Mouse (Mus musculus) thymus, adult 2 months (tissue): ENCODE results near the gene Dock1.

ENCODE experiments used
- CTCF ChIP-seq: fragments of 200-500 bp; IDR thresholded peaks from 2 replicates; pipeline ENCODE4 v1.5.1; 2012; ENCODE audit warnings: mild to moderate bottlenecking, control low read depth, low read length, moderate library complexity, borderline replicate concordance; ENCODE audit not compliant: control insufficient read depth, poor library complexity, insufficient read depth; ENCODE audit errors: extremely low read depth
- POLR2A ChIP-seq: fragments of 200-500 bp; IDR thresholded peaks from 2 replicates; pipeline ENCODE4 v1.6.1; 2012; ENCODE audit warnings: mild to moderate bottlenecking, low read length, control low read depth, moderate library complexity; ENCODE audit not compliant: control insufficient read depth, poor library complexity, insufficient read depth; ENCODE audit errors: extremely low read depth

DNA sequence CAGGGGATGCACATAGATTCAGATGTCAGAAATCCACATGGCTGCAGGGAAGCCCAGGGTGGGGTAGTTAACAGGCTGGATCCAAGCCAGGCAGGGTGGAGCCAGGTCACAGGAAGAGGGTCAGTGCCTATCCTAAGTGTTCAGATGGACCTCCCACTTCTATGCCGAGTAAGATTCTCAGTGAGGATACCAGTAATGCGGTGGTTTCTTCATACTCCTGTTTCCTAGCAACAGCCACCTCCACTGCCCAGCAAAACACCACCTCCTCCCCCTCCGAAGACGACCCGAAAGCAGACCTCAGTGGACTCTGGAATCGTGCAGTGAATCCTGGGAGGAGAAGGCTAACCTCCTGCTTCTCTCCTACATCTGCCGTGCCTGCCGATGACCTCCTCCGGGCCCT is 501.8 kb downstream of the Dock1 start:
- TF ChIP-seq CTCF (no peak), POLR2A (no peak)
